Mouse (Mus musculus) forebrain, embryonic 10.5 days (tissue): ENCODE results near the gene Gtpbp1. TPM values are rescaled to one million over a fixed set of nuclear protein-coding genes. Genes with fewer than 3 reads are reported as not detected.

Experiments used
- DNase-seq: peaks from one replicate; pipeline ENCODE4 v3.0.0-alpha.2; 2017; ENCODE audit warnings: low spot score; ENCODE audit errors: extremely low spot score
- H3K27ac ChIP-seq: fragments of 300-500 bp; sonication (generic); 2 replicates; pipeline ENCODE4 v1.5.1; 2016; ENCODE audit warnings: mild to moderate bottlenecking
- H3K27me3 ChIP-seq: fragments of 300-500 bp; sonication (generic); 2 replicates; pipeline ENCODE4 v1.6.1; 2016; ENCODE audit warnings: mild to moderate bottlenecking; ENCODE audit not compliant: poor library complexity, severe bottlenecking
- H3K36me3 ChIP-seq: fragments of 300-500 bp; sonication (generic); replicated peaks from 2 replicates; pipeline ENCODE4 v1.6.1; 2016; ENCODE audit warnings: mild to moderate bottlenecking, moderate library complexity
- H3K4me1 ChIP-seq: fragments of 300-500 bp; sonication (generic); 2 replicates; pipeline ENCODE4 v1.6.1; 2016
- H3K4me3 ChIP-seq: fragments of 300-500 bp; sonication (generic); 2 replicates; pipeline ENCODE4 v1.5.1; 2016; ENCODE audit warnings: mild to moderate bottlenecking, moderate library complexity
- H3K9me3 ChIP-seq: fragments of 300-500 bp; sonication (generic); 2 replicates; pipeline ENCODE4 v1.6.1; 2016; ENCODE audit warnings: mild to moderate bottlenecking, moderate library complexity
- WGBS: fragments of 180-500 bp; shearing (Covaris S2); methylation state at CpG from one replicate; pipeline ENCODE4 v1.1.7; 2016; 5-methylcytosine and 5-hydroxymethylcytosine counted together
- polyA plus RNA-seq: library from polyadenylated mRNA; unstranded; fragments of >200 nt; fragmentation: Nextera tagmentation; extraction: Ambion mirVana; gene quantifications from 2 replicates; pipeline ENCODE4 v1.2.1, GENCODE M21; 2016

Gene Gtpbp1
- polyA plus RNA-seq, 1 experiment from 2014 or later, result 48.3 TPM

DNA sequence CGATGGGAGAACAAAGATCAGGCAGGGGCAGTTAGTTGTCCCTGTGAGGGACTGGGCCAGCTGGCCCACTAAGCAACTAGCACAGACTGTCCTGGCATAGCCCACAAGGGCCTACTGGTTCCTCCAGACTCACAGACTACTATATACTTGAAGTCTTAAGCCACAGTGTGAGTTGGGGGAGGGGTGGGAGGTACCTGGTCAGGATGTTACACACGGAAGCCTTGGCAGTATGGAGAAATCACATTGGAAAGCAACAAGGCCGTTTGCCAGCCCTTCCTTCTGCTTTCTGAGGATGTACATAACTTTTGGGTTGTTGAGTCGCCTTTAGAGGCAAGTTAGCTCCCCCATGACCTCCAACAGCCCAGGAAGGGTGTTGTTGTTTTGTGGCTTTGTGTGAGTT lies 43.0 kb downstream of the Gtpbp1 start:
- Histone ChIP-seq H3K4me1 (peaks cover 9% of the 10 kb centered on the region), H3K27me3 (no peaks in the 10 kb centered on the region), H3K27ac (no peak overlapping the region), H3K4me3 (no peak overlapping the region), H3K36me3 (peaks cover 84% of the 10 kb centered on the region), H3K9me3 (no peaks in the 10 kb centered on the region)
- DNase-seq, result no peak
- WGBS, result 85% methylated on average over 4 of the region's 4 CpGs

DNA sequence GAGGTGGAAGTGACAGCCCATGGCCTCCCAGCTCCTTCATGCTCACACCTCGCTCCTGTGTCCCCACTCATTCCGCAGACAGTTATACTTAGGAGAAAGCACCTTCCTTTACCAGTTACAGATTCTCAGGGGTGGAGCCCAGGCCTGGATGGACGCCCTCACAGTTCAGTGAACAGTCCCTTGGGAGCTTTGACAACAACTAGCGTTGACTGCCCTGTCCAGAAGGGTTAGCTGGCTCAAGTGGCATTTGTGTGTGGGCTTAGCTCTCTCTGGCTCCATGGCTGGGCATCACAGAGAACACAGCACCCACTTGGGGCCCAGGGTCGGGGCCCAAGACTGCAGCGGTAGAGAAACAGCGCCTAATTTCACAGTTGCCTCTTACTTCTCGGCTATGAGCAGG lies 43.7 kb downstream of the Gtpbp1 start:
- Histone ChIP-seq H3K36me3 (peaks cover 84% of the 10 kb centered on the region), H3K27ac (no peak overlapping the region)
- WGBS, result 85% methylated on average over 8 of the region's 8 CpGs

DNA sequence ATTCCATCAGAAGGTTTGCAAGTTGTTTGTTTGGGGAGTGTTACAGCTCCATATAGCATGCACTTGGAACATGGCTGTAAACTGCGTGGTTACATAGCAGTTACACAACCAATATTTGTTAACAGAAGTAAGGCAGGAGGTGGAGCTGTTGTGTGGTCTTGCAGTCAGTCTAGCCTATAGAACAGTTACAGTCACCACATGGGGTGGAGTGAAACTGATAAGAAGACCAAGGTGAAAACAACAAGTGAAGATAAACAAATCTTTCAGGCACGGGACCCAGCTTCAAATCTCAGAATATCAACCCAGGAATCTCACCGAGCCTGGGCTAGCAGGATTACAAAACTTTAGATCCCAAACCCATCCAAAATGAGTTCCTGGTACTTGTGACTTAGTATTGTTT lies 50.1 kb downstream of the Gtpbp1 start:
- H3K27ac ChIP-seq, result no peak overlapping the region
- 85% methylated on average over 3 of the region's 3 CpGs for WGBS
- H3K4me1 ChIP-seq, result peaks cover 35% of the 10 kb centered on the region
- peaks cover 38% of the 10 kb centered on the region for H3K36me3 ChIP-seq
- no peaks in the 10 kb centered on the region for H3K9me3 ChIP-seq
- DNase-seq, result no peak
- H3K27me3 ChIP-seq, result 0 out of 2 replicates have a peak, but pooled peaks cover 3% of the 10 kb centered on the region
- H3K4me3 ChIP-seq, result peak overlapping the region; percentile 96

More for the DNA sequence above, 43.7 kb downstream of the Gtpbp1 start:
- no peak for DNase-seq
- Histone ChIP-seq H3K9me3 (no peaks in the 10 kb centered on the region), H3K27me3 (no peaks in the 10 kb centered on the region), H3K4me3 (no peak overlapping the region), H3K4me1 (peaks cover 9% of the 10 kb centered on the region)

DNA sequence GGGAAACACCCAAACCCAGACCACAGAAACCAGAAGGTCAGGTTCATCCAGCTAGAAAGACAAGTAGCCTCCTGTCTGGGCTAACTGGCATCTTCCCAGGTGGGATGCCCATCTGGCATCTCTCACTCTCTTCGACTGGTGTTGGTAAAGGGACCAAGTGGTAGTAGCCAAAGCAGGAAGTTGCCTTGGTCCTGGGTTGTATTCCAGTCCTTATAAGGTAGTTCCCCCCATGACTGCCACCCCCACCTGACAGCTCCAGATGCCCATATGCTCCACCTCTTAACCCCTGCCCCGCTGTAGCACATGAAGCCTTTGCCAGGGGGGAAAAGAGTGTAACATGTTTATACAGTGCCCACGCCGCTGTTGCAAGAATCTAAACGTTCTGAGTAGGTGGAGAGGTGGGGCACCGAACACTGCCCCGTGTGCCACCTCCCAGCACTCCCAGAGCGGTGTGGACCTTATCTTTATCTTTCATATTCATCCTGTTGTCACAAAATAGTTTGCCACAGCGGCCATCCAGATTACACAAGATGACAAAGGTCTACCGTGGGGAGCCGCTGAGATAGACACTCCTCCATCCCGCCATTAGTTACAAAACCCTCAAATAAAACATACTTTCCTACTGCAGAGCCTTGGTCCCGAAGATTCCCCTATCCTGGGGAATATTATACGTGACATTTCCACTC lies 50.7 kb downstream of the Gtpbp1 start:
- peaks cover 33% of the 10 kb centered on the region for H3K4me1 ChIP-seq
- peak overlapping the region; percentile 94 for H3K27ac ChIP-seq
- H3K36me3 ChIP-seq, result peaks cover 35% of the 10 kb centered on the region
- no peak for DNase-seq
- H3K9me3 ChIP-seq, result no peaks in the 10 kb centered on the region
- H3K27me3 ChIP-seq, result 0 out of 2 replicates have a peak, but pooled peaks cover 3% of the 10 kb centered on the region
- WGBS, result 49% methylated on average over 14 of the region's 14 CpGs
- peak overlapping the region; percentile 96 for H3K4me3 ChIP-seq

DNA sequence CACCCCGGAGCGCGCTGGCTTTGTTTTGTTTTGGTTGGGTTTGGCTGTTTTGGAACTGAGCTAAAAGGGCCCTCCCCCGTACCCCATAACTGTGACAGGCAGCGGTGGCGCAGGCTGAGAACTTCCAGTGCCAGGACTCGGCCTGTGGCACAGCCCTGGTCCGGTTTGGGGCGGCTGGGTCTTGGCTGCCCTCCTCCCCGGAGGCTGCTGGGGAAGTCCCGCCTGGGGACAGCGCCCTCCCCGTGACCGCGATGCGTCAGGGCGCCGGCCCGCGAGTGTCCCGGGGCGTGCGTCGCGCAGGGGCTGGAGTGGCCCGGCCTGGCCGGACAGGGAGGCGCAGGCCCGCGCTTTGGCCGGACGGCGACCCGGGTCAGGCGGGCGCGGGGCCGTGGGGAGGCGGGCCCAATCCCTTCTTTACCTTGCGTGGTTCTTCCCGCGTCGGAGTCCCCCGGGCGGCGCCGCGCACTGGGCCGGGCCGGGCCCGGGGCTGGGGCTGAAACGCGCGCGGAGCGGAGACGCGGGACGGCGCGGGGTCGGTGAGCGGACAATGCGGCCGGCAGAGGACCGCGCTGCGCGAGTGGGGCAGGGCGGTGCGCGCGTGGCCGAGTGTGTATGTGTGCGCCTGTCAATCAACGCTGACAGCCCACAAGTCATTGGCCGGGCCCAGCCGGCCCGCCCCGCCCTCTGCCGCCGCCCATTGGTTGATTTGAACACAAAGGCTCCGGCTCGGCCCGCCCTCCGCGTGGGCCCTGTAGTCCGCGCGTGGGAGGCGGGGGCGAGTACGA lies 51.5 kb downstream of the Gtpbp1 start, which contains the start of gene Sun2:
TSS of gene Sun2 (minus strand) at position 616 of the 785 bp plus-strand sequence.
- peak; percentile 88 for DNase-seq
- peak within 1 kb of the TSS; percentile 94 for H3K27ac ChIP-seq
- under 1% methylated on average over 93 of the region's 93 CpGs for WGBS

DNA sequence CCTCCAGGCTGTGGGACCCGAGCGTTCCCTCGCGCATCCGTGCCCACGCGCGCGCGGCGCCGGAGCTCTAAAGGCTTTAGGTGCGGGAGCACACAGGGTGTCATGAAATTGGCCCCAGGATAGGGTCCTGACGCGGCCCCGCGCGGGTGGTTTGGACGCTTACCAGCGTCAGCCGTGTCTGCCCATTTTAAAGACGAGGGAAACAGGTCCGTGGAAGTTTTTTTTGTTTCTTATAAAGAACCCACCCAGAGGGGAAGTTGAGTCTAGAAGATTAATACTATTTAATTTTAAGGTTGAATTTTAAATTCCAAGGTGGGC lies 52.0 kb downstream of the Gtpbp1 start:
- under 1% methylated on average over 23 of the region's 23 CpGs for WGBS
- Histone ChIP-seq H3K9me3 (no peaks in the 10 kb centered on the region), H3K27ac (peak overlapping the region; percentile 94), H3K36me3 (peaks cover 21% of the 10 kb centered on the region), H3K4me1 (peaks cover 33% of the 10 kb centered on the region), H3K27me3 (0 out of 2 replicates have a peak, but pooled peaks cover 3% of the 10 kb centered on the region), H3K4me3 (peak overlapping the region; percentile 96)
- no peak for DNase-seq

More for the DNA sequence above, 51.5 kb downstream of the Gtpbp1 start, which contains the start of gene Sun2:
- Histone ChIP-seq H3K36me3 (peaks cover 27% of the 10 kb centered on the region), H3K4me1 (peaks cover 33% of the 10 kb centered on the region), H3K9me3 (no peaks in the 10 kb centered on the region), H3K27me3 (0 out of 2 replicates have a peak, but pooled peaks cover 3% of the 10 kb centered on the region), H3K4me3 (peak within 1 kb of the TSS; percentile 96)

DNA sequence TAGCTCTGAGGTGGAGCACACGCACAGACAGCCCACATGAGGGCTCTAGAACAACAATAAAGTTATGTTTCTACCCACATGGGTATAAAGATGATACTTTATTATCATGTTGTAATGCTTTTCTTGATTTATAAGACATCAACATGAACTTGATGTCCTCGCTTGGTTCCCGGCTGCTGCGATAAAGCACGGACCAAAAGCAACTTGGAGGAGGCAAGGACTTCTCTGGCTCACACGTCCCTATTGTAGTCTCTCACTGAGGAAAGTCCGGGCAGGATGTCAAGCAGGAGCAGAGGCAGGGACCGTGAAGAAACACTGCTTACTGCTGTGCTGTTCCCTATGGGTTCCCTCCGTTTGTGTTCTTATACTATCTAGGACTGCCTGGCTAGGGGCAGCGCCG lies 53.4 kb downstream of the Gtpbp1 start:
- DNase-seq, result no peak
- 0 out of 2 replicates have a peak, but pooled peaks cover 3% of the 10 kb centered on the region for H3K27me3 ChIP-seq
- peaks cover 8% of the 10 kb centered on the region for H3K36me3 ChIP-seq
- H3K27ac ChIP-seq, result no peak overlapping the region
- 94% methylated on average over 11 of the region's 11 CpGs for WGBS
- H3K4me3 ChIP-seq, result no peak overlapping the region
- H3K9me3 ChIP-seq, result no peaks in the 10 kb centered on the region
- H3K4me1 ChIP-seq, result peaks cover 38% of the 10 kb centered on the region

DNA sequence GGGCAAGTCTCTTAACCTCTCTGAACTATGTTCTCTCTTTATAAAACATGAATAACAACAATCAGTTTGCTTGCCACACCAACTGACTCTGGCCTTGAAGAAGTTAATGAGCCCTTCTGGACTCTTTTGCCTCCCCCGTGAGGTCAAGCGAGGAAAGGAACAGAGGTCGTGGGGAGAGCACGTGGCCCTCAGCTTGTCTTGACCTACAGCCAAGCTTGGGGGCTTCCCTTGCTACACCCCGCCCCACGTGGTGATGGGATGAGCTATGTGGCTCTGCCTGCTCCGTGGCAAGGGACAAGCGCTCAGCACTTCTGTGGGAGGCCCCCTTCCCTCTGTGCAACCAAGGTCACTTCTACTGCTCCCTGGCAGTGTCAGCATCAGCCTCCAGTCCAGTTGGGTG lies 54.1 kb downstream of the Gtpbp1 start:
- no peak overlapping the region for H3K4me3 ChIP-seq
- 0 out of 2 replicates have a peak, but pooled peaks cover under 1% of the 10 kb centered on the region for H3K36me3 ChIP-seq
- H3K9me3 ChIP-seq, result no peaks in the 10 kb centered on the region
- WGBS, result 82% methylated on average over 8 of the region's 8 CpGs
- H3K27ac ChIP-seq, result no peak overlapping the region
- DNase-seq, result no peak
- H3K4me1 ChIP-seq, result peaks cover 34% of the 10 kb centered on the region
- 0 out of 2 replicates have a peak, but pooled peaks cover 3% of the 10 kb centered on the region for H3K27me3 ChIP-seq

DNA sequence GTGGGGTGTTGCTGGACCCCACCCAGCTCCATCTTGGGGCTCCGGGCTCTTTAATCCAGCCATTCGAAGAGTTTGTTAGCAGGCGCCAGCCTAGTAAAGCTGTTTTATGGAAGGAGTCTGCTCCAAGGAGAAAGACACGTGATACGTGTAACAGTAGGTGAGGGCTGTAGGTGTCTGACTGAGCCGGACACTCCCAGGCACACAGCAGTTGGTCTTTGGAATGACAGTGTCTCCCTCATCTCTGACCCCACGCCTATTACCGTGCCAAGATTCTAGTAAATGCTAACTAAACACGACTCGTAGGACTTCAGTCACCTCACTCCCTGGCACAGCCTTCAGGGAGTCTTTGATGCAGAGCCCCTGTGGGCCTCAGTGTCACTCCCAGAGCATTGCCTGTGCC lies 54.7 kb downstream of the Gtpbp1 start:
- Histone ChIP-seq H3K27ac (no peak overlapping the region), H3K36me3 (no peaks in the 10 kb centered on the region), H3K27me3 (0 out of 2 replicates have a peak, but pooled peaks cover 3% of the 10 kb centered on the region), H3K9me3 (no peaks in the 10 kb centered on the region), H3K4me3 (no peak overlapping the region), H3K4me1 (peaks cover 29% of the 10 kb centered on the region)
- WGBS, result 90% methylated on average over 10 of the region's 10 CpGs
- DNase-seq, result no peak

DNA sequence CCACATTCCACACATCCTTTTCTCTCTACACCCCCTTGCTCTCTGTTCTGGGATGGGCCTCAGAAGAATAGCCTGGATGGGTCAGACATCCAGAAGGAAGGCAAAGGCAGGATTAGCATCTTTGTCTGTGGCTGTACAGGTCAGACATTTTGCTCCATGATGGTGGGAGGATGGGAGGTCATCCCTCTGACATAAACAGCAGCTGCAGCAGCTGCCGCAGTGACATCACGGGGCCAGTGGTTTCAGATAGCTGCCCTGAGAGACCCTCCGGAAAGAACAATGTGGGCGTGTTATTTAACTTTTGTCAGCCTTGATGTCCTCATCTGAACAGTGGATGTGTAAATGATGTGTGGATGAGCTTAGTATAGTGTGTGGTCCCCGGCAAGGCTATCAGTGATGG lies 55.2 kb downstream of the Gtpbp1 start:
- no peak for DNase-seq

DNA sequence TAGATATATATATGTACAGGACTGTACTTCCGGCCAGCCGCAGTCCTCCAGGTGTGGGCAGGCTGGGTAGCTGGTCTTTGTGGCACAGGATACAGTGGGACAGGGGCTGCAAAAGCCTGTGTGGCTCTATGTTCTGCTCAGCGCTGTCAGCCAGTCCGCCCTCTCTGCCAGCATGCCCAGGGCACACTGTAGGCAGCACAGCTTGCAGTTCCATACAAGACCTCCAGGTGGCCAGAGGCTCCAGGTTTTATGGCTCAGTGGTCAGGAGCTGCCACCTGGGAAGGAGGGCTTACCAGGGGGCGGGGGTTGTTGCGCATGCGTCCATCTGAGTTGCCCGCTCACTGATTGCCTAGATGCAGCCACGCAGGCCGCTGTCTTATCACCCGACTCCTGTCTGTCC lies 57.4 kb downstream of the Gtpbp1 start:
- peak; percentile 60 for DNase-seq
- 61% methylated on average over 11 of the region's 11 CpGs for WGBS
- H3K4me3 ChIP-seq, result no peak overlapping the region
- H3K36me3 ChIP-seq, result no peaks in the 10 kb centered on the region
- no peaks in the 10 kb centered on the region for H3K9me3 ChIP-seq
- H3K27me3 ChIP-seq, result no peaks in the 10 kb centered on the region
- no peak overlapping the region; the same call in 1 of the 2 replicates for H3K27ac ChIP-seq
- H3K4me1 ChIP-seq, result peaks cover 11% of the 10 kb centered on the region

More for the DNA sequence above, 55.2 kb downstream of the Gtpbp1 start:
- Histone ChIP-seq H3K4me3 (no peak overlapping the region), H3K36me3 (no peaks in the 10 kb centered on the region), H3K27ac (no peak overlapping the region), H3K9me3 (no peaks in the 10 kb centered on the region), H3K27me3 (0 out of 2 replicates have a peak, but pooled peaks cover 3% of the 10 kb centered on the region), H3K4me1 (peaks cover 24% of the 10 kb centered on the region)
- WGBS, result 91% methylated on average over 5 of the region's 5 CpGs

DNA sequence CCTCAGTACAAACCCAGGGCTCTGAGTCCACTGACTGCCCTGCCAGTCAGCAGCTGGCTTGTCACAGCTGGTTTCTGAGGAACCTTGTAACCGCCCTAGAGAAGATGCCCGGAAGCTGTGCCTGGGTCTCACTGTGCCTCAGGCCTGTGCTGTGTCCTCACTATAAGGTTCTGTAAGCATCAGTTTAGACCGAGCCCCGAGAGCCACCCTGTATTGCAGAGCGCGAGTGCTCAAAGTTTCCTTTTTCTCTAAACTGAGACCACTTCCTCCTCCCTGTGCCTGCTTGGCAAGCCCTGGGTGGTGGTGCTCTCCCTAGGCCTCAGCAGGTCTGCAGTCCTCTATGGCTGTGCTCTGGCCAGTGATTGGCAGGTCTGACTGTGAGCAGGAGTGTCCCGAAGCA lies 58.5 kb downstream of the Gtpbp1 start:
- no peaks in the 10 kb centered on the region for H3K9me3 ChIP-seq
- no peak for DNase-seq

DNA sequence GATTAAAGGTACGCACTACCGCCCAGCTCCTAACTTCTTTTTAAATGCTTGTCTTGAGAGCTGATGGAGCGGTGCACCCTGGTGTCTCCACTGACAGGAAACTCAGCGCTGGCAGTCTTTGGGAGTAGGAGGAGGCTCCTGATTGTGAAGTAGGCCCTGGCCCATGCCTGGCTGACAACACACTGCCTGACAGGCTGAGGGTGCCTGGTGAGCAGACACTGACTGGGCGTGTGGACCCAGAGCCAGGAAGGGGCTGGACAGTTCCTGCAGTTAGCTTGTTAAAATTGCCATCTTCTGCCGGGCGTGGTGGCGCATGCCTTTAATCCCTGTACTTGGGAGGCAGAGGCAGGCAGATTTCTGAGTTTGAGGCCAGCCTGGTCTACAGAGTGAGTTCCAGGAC lies 59.6 kb downstream of the Gtpbp1 start:
- no peaks in the 10 kb centered on the region for H3K9me3 ChIP-seq
- H3K4me3 ChIP-seq, result no peak overlapping the region
- H3K27me3 ChIP-seq, result no peaks in the 10 kb centered on the region
- H3K4me1 ChIP-seq, result peaks cover 14% of the 10 kb centered on the region
- 92% methylated on average over 8 of the region's 8 CpGs for WGBS
- no peaks in the 10 kb centered on the region for H3K36me3 ChIP-seq
- no peak overlapping the region for H3K27ac ChIP-seq
- DNase-seq, result no peak

More for the DNA sequence above, 58.5 kb downstream of the Gtpbp1 start:
- WGBS, result 92% methylated on average over 7 of the region's 7 CpGs
- H3K4me3 ChIP-seq, result no peak overlapping the region
- no peak overlapping the region for H3K27ac ChIP-seq
- H3K36me3 ChIP-seq, result no peaks in the 10 kb centered on the region
- H3K27me3 ChIP-seq, result no peaks in the 10 kb centered on the region
- peaks cover 14% of the 10 kb centered on the region for H3K4me1 ChIP-seq
